Mouse (Mus musculus) cerebral cortex, adult 2 months (tissue): Measurements from ENCODE around the gene Adamts18.

ENCODE experiments used
- WGBS: fragments of 180-500 bp; shearing (Covaris S2); methylation state at CpG from one replicate; pipeline ENCODE4 v1.1.7; 2018; 5-methylcytosine and 5-hydroxymethylcytosine counted together

Adamts18 gene

GRCm38 (mm10) chr8:113848653-113849135, at the start of gene Adamts18:
TSS of gene Adamts18 (minus strand) at chr8:113848738.
- WGBS: 1% methylated on average over 32 of the region's 32 CpGs

GRCm38 (mm10) chr8:113896446-113896845, 47.9 kb upstream of the Adamts18 start:
- 71% methylated on average over 1 of the region's 1 CpGs for WGBS

GRCm38 (mm10) chr8:113891376-113891775, 42.8 kb upstream of the Adamts18 start:
- WGBS: 46% methylated on average over 3 of the region's 3 CpGs

DNA sequence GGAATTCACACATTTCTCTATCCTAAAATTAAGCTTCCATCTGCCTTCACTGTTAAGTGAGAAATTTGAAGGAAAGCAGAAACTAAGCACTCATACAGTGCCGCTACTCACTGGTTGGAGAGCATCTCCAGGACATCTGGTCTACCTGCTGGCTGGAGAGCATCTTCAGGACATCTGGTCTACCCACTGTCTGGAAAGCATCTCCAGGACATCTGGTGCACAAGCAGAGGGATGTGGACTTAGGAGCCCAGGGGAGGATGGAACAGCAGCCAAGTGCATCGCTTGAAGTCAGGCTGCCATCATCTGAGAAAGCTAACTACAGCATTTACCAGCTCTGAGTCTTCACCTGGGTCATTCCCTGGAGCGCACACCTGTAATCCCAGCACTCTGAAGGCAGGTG, 38.0 kb upstream of the Adamts18 start:
- WGBS: 87% methylated on average over 3 of the region's 3 CpGs

DNA sequence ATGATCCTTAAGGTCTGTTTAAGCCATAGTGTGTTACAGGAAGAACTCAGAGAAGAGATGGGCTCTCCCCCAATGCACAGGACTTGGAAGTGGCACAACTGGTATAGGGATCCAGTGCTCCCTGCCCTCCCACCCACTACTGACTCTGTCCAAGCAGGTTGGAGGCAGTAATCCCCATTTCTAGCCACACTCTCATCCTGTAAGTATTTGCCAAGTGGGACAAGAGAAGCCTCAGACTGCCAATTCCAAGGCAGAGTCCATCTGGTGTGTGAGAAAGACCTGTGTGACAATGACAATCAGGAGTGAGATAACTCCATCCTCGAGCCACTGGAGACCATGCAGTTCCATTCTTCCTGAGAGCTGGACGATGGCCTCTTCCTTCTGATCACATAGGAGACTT, 36.6 kb upstream of the Adamts18 start:
- 62% methylated on average over 2 of the region's 2 CpGs for WGBS

GRCm38 (mm10) chr8:113883994-113884393, 35.5 kb upstream of the Adamts18 start:
- WGBS: 46% methylated on average over 7 of the region's 7 CpGs

- WGBS: 82% methylated on average over 2 of the region's 2 CpGs
These were observed 34.0 kb upstream of the Adamts18 start for GRCm38 (mm10) chr8:113882558-113882957.

GRCm38 (mm10) chr8:113878411-113879006, 30.0 kb upstream of the Adamts18 start:
- WGBS: 94% methylated on average over 3 of the region's 3 CpGs

GRCm38 (mm10) chr8:113873446-113874120, 25.0 kb upstream of the Adamts18 start:
- 31% methylated on average over 12 of the region's 12 CpGs for WGBS

- WGBS: 52% methylated on average over 6 of the region's 6 CpGs
These were observed 23.9 kb upstream of the Adamts18 start for GRCm38 (mm10) chr8:113872436-113872835.

DNA sequence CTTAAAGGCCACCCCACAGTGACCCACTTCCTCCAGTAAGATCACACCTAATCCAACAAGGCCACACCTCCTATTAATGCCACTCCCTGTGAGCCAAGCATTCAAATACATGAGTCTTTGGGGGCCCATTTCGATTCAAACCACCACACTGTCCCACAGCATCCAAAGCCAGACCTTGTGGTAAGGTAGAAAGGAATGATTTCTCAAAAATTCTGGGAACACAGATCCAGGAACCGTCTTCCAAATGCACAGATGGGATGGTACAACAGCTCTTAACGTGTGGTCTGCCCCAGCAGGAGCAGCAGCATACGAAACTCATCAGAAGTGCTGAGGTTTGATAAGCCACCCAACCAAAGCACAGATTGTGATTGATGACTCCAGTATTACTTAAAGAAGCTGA, 18.0 kb upstream of the Adamts18 start:
- WGBS: 75% methylated on average over 4 of the region's 4 CpGs

DNA sequence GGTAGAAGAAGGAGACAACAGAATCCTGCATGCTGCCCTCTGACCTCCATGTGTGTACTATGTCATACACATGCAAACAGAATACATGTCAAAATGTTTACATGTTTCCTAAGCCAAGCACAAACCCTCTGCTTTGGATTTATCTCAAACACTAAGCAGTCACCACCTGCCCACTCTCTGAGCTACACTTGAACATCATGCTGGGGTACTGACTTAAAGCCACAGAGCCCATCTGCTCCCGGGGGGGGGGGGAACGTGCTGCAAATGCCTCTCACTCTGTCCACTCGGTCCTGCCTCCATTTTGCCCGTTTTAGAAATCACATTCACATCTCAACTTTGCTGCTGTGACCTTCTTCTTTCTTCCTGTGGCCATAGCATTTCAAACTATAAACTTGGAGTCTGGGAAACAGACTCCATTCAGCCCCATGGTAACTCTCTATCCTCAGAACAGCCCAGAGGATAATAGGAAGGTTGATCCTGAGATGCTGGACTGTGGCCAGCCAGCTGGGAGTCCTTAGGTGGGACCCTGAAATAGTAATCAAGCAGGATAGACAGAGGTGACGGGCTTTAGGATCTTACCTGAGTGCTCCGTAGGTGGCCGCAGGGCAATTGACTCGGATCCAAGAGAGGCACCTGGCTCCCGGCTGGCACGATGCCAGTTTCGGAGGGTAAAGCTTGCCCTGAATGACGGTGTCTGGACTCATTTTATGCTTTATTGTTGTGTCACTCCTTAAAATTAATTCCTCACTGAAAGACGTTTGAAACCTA, 17.0 kb upstream of the Adamts18 start:
- WGBS: 44% methylated on average over 13 of the region's 13 CpGs

- WGBS: 91% methylated on average over 12 of the region's 12 CpGs
These were observed 11.5 kb upstream of the Adamts18 start for GRCm38 (mm10) chr8:113859890-113860683.

- 57% methylated on average over 7 of the region's 7 CpGs for WGBS
These were observed 10.3 kb upstream of the Adamts18 start for GRCm38 (mm10) chr8:113858801-113859200.

DNA sequence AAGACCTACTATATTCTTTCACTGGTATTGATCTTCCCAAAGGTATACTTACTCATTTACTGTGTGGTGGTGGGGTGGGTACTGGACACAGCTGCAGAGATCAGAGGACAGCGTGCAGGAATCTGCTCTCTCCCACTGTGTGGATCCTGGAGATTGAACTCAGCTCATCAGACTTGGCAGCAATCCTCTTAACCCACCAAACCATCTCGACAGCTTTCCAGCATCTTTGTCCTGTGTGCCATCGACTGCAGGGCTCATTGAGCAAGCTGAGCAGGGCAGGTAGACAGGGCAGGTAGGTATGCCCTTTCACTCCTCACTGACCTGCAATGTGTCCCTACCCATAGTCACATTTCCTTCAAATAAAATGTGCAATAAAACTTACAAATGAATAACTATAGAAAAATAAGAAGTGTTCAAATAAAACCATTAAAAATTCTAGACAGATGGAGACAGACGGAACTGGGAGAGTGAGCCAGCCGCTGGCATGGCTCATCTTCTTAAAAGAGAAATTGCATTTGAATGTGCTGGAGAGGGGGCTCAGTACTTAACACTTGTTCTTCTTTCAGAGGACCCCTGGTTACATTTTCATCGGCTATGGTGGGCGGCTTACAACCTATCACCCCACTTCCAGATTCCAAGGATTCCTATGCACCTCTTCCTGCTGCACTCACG, 6.2 kb upstream of the Adamts18 start:
- WGBS: 60% methylated on average over 8 of the region's 8 CpGs

- WGBS: 77% methylated on average over 4 of the region's 4 CpGs
These were observed 5.2 kb upstream of the Adamts18 start for GRCm38 (mm10) chr8:113853714-113854113.

- 47% methylated on average over 4 of the region's 4 CpGs for WGBS
These were observed 3.1 kb upstream of the Adamts18 start for GRCm38 (mm10) chr8:113851655-113852054.

GRCm38 (mm10) chr8:113848081-113848652, 371 bp downstream of the Adamts18 start:
- WGBS: under 1% methylated on average over 44 of the region's 50 CpGs

- WGBS: 30% methylated on average over 12 of the region's 12 CpGs
These were observed 895 bp downstream of the Adamts18 start for GRCm38 (mm10) chr8:113847606-113848080.

DNA sequence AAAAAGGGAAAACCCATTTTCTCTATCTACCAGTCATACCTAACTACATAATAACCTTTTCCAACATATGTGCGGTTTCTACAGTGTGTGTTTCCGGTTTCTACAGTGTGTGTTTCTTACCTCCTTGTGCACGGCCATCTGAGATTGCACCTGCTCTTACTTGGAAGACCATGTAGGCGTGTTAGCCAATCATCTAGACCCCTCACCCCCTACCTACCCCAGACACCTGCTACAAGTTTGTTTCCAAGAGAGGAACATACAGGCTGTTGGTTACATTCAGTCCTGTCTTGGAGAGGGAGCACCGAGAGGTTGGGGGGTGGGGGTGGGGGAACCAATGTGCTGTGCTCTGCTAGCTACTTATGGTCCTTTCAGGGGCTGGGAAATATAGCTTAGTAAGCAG, 1.9 kb downstream of the Adamts18 start:
- 80% methylated on average over 5 of the region's 5 CpGs for WGBS
